Mouse (Mus musculus) liver, postnatal 0 days (tissue): ENCODE data around the gene Grin3b. TPM values are rescaled to one million over a fixed set of nuclear protein-coding genes. Genes with fewer than 3 reads are reported as not detected.

Experiments used
- ATAC-seq: fragments of 200-750 bp; cut with Nextera tagmentation; 2 replicates; pipeline ENCODE4 v1.8.0; 2017; ENCODE audit warnings: mild to moderate bottlenecking, moderate library complexity
- DNase-seq: peaks from one replicate; pipeline ENCODE4 v3.0.0-alpha.2; 2016
- H3K27ac ChIP-seq: fragments of 300-500 bp; sonication (generic); 2 replicates; pipeline ENCODE4 v1.5.1; 2014; ENCODE audit warnings: antibody characterized with exemption, moderate library complexity, mild to moderate bottlenecking, low read depth
- H3K27me3 ChIP-seq: fragments of 300-500 bp; sonication (generic); 2 replicates; pipeline ENCODE4 v1.6.1; 2014; ENCODE audit warnings: low read length, control low read depth, mixed read lengths; ENCODE audit not compliant: insufficient read depth
- H3K36me3 ChIP-seq: fragments of 300-500 bp; sonication (generic); replicated peaks from 2 replicates; pipeline ENCODE4 v1.6.1; 2014; ENCODE audit warnings: mild to moderate bottlenecking, control low read depth, low read length, moderate library complexity, mixed read lengths; ENCODE audit not compliant: insufficient read depth
- H3K4me1 ChIP-seq: fragments of 300-500 bp; sonication (generic); 2 replicates; pipeline ENCODE4 v1.6.1; 2014; ENCODE audit warnings: antibody characterized with exemption, mild to moderate bottlenecking, control low read depth; ENCODE audit not compliant: insufficient read depth
- H3K4me2 ChIP-seq: fragments of 300-500 bp; sonication (generic); 2 replicates; pipeline ENCODE4 v1.6.1; 2014; ENCODE audit warnings: low read depth, mild to moderate bottlenecking, low read length, moderate library complexity, mixed read lengths
- H3K4me3 ChIP-seq: fragments of 300-500 bp; sonication (generic); 2 replicates; pipeline ENCODE4 v1.5.1; 2014; ENCODE audit warnings: low read depth, low read length
- H3K9ac ChIP-seq: fragments of 300-500 bp; sonication (generic); replicated peaks from 2 replicates; pipeline ENCODE4 v1.6.1; 2014; ENCODE audit warnings: mild to moderate bottlenecking, moderate library complexity
- H3K9me3 ChIP-seq: fragments of 300-500 bp; sonication (generic); 2 replicates; pipeline ENCODE4 v1.6.1; 2016; ENCODE audit warnings: mild to moderate bottlenecking, control low read depth, low read length, mixed read lengths
- CTCF ChIP-seq: sonication (generic); IDR thresholded peaks from 2 replicates; pipeline ENCODE4 v1.5.1; 2016; ENCODE audit warnings: antibody characterized with exemption, low read depth
- EP300 ChIP-seq: IDR thresholded peaks from 2 replicates; pipeline ENCODE4 v1.6.1; 2016; ENCODE audit warnings: antibody characterized with exemption, low read depth, mild to moderate bottlenecking
- WGBS: fragments of 180-500 bp; shearing (Covaris S2); extraction: QIAGEN DNeasy Blood & Tissue Kit; methylation state at CpG from one replicate; pipeline ENCODE4 v1.1.7; 2014; ENCODE audit not compliant: insufficient replicate concordance; 5-methylcytosine and 5-hydroxymethylcytosine counted together
- polyA plus RNA-seq: library from polyadenylated mRNA; unstranded; fragments of >200 nt; fragmentation: Nextera tagmentation; extraction: Ambion mirVana; gene quantifications from 2 replicates; pipeline ENCODE4 v1.2.1, GENCODE M21; 2015

Grin3b gene
- polyA plus RNA-seq, 1 experiment from 2014 or later: 0.05 TPM

- WGBS: under 1% methylated on average over 44 of the region's 49 CpGs
- ATAC-seq (peak; percentile 78), DNase-seq (peak; percentile 90)
- H3K4me2 ChIP-seq: peak within 1 kb of the TSS; percentile 78
- no peaks in the 10 kb centered on the region for H3K9me3 ChIP-seq
- peaks cover 11% of the 10 kb centered on the region for H3K27me3 ChIP-seq
- H3K9ac ChIP-seq: peak within 1 kb of the TSS; percentile 87
- H3K4me3 ChIP-seq: peak within 1 kb of the TSS; percentile 72
- peaks cover 45% of the 10 kb centered on the region for H3K4me1 ChIP-seq
- H3K27ac ChIP-seq: peak within 1 kb of the TSS; percentile 88
- H3K36me3 ChIP-seq: 0 out of 2 replicates have a peak, but pooled peaks cover 2% of the 10 kb centered on the region
- peak; percentile 29; the same call in 1 of the 2 replicates for TF ChIP-seq EP300
- peak; percentile 81 for TF ChIP-seq CTCF
These were observed 13.8 kb downstream of the Grin3b start, which contains the start of gene Tmem259 for GRCm38 (mm10) chr10:79984195-79984816. Gene Tmem259 (minus strand): TSS chr10:79984330.

- no peaks in the 10 kb centered on the region for H3K9me3 ChIP-seq
- TF ChIP-seq EP300: no peak
- TF ChIP-seq CTCF: no peak
- H3K4me3 ChIP-seq: peak overlapping the region; percentile 72
- H3K9ac ChIP-seq: peak overlapping the region; percentile 87
- peak overlapping the region; percentile 88 for H3K27ac ChIP-seq
- ATAC-seq (peak; percentile 87), DNase-seq (peak; percentile 94)
- H3K4me1 ChIP-seq: peaks cover 45% of the 10 kb centered on the region
- H3K36me3 ChIP-seq: 0 out of 2 replicates have a peak, but pooled peaks cover 2% of the 10 kb centered on the region
- under 1% methylated on average over 22 of the region's 22 CpGs for WGBS
- peak overlapping the region; percentile 78 for H3K4me2 ChIP-seq
- H3K27me3 ChIP-seq: peaks cover 14% of the 10 kb centered on the region
These were observed 14.4 kb downstream of the Grin3b start for GRCm38 (mm10) chr10:79984871-79985270.

GRCm38 (mm10) chr10:79985334-79986231 is 15.1 kb downstream of the Grin3b start:
- peaks cover 45% of the 10 kb centered on the region for H3K4me1 ChIP-seq
- 3% methylated on average over 35 of the region's 35 CpGs for WGBS
- no peak for ATAC-seq

GRCm38 (mm10) chr10:79986232-79986878 is 15.8 kb downstream of the Grin3b start:
- Histone ChIP-seq H3K9me3 (no peaks in the 10 kb centered on the region), H3K4me2 (peak overlapping the region; percentile 78), H3K36me3 (peaks cover 7% of the 10 kb centered on the region; the same call in 1 of the 2 replicates), H3K4me3 (peak overlapping the region; percentile 72), H3K9ac (peak overlapping the region; percentile 87), H3K27ac (peak overlapping the region; percentile 88), H3K27me3 (peaks cover 14% of the 10 kb centered on the region), H3K4me1 (peaks cover 45% of the 10 kb centered on the region)
- no peak for ATAC-seq
- no peak for TF ChIP-seq EP300
- no peak for TF ChIP-seq CTCF
- 22% methylated on average over 6 of the region's 6 CpGs for WGBS
- DNase-seq: peak; percentile 48

More at GRCm38 (mm10) chr10:79985334-79986231, 15.1 kb downstream of the Grin3b start:
- 0 out of 2 replicates have a peak, but pooled peaks cover 2% of the 10 kb centered on the region for H3K36me3 ChIP-seq
- H3K4me2 ChIP-seq: peak overlapping the region; percentile 78
- peak overlapping the region; percentile 72 for H3K4me3 ChIP-seq
- H3K27me3 ChIP-seq: peaks cover 14% of the 10 kb centered on the region
- H3K27ac ChIP-seq: peak overlapping the region; percentile 88
- no peaks in the 10 kb centered on the region for H3K9me3 ChIP-seq
- peak; percentile 80 for DNase-seq
- H3K9ac ChIP-seq: peak overlapping the region; percentile 87
- TF ChIP-seq EP300: 0 out of 2 replicates have a peak, but pooled peaks have one; percentile 37
- no peak for TF ChIP-seq CTCF

DNA sequence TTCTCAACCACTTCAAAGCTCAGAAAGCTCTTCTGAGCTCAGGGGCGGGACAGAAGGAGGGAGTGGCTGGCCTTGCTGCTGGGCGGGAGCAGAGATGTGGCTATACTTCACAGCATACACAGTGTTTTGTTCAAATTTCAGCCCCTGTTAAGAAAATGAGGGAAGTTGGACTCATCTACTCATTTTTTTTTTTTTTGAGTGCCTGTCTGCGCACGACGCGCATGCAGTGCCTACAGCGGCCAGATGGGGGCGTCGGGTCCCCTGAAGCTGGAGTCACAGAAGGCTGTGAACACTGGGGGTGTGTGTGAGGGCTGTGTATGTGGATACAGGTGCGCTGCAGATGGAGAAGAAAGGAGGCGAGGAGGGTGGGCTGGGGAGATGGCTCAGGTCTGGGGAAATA is 16.4 kb downstream of the Grin3b start:
- H3K9ac ChIP-seq: peak overlapping the region; percentile 87
- H3K4me3 ChIP-seq: peak overlapping the region; percentile 72; the same call in 1 of the 2 replicates
- TF ChIP-seq EP300: no peak
- TF ChIP-seq CTCF: peak; percentile 95
- ATAC-seq (no peak), DNase-seq (peak; percentile 91)
- no peaks in the 10 kb centered on the region for H3K9me3 ChIP-seq
- peaks cover 45% of the 10 kb centered on the region for H3K4me1 ChIP-seq
- peak overlapping the region; percentile 78 for H3K4me2 ChIP-seq
- 3% methylated on average over 11 of the region's 11 CpGs for WGBS
- peaks cover 10% of the 10 kb centered on the region for H3K36me3 ChIP-seq
- peak overlapping the region; percentile 88 for H3K27ac ChIP-seq
- H3K27me3 ChIP-seq: peaks cover 14% of the 10 kb centered on the region
